Mouse (Mus musculus): ENCODE data around the gene Rgs14.

Gene Rgs14

GRCm38 (mm10) chr13:55405783-55406390 lies 36.4 kb downstream of the Rgs14 start:
- no peak for DNase-seq

GRCm38 (mm10) chr13:55407341-55407740 lies 37.8 kb downstream of the Rgs14 start:
- DNase-seq: no peak

GRCm38 (mm10) chr13:55408546-55409120 lies 39.1 kb downstream of the Rgs14 start:
- DNase-seq: no peak

- DNase-seq: no peak
Measured at GRCm38 (mm10) chr13:55411826-55412225, 42.3 kb downstream of the Rgs14 start.

- no peak for DNase-seq
Measured at GRCm38 (mm10) chr13:55412643-55413307, 43.2 kb downstream of the Rgs14 start.

GRCm38 (mm10) chr13:55413333-55413732 lies 43.8 kb downstream of the Rgs14 start:
- DNase-seq: no peak

- DNase-seq: peak; percentile 54
Measured at GRCm38 (mm10) chr13:55414743-55415380, 45.3 kb downstream of the Rgs14 start, which contains the start of gene Pfn3. Pfn3 (minus strand) TSS chr13:55415232.

- peak; percentile 96 for DNase-seq
Measured at GRCm38 (mm10) chr13:55418004-55418403, 48.5 kb downstream of the Rgs14 start.

GRCm38 (mm10) chr13:55419142-55419541 lies 49.6 kb downstream of the Rgs14 start:
- DNase-seq: no peak

- DNase-seq: no peak
Measured at GRCm38 (mm10) chr13:55420018-55420932, 50.7 kb downstream of the Rgs14 start.

- DNase-seq: peak; percentile 79
Measured at GRCm38 (mm10) chr13:55420933-55421800, 51.6 kb downstream of the Rgs14 start.

- DNase-seq: no peak
Measured at GRCm38 (mm10) chr13:55426613-55427012, 57.1 kb downstream of the Rgs14 start, which contains the start of gene F12. F12 (minus strand) TSS chr13:55426793.

GRCm38 (mm10) chr13:55429226-55429888 lies 59.8 kb downstream of the Rgs14 start:
- peak; percentile 66 for DNase-seq

GRCm38 (mm10) chr13:55430566-55430965 lies 61.0 kb downstream of the Rgs14 start:
- no peak for DNase-seq

GRCm38 (mm10) chr13:55431889-55432685 lies 62.6 kb downstream of the Rgs14 start:
- no peak for DNase-seq
